In the genomic region with DNA sequence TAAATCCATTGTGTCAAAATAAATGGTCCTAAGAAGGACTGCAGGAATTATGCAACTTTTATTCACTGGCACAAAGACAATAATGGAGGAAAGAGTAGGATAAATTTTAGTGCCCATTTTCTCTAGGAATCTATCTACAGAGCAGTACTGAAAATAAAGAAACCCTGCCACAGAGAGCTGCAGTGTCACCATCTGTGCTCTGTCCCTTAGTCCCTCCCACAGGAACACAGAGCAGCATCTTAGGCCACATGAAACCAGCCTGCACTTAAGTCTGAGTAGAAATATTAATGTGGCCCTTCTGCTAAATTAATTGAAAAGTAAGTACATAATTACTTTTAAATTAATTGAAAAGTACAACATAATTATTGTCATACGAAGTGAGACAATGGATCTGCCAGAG, we compare ENCODE assay signal across 31 mouse cellular contexts.
"Had no signal": no experiment of that assay in that cellular context is flagged by ENCODE, and none has a peak within 500 bp of the region (broad histone marks: within the 10 kb centered on the region; RNA-seq: fewer than 3 reads in every experiment).

No protein-coding gene starts in this region.

- H3K27ac ChIP-seq: limb, embryonic 10.5 days; limb, embryonic 12.5 days; limb, embryonic 13.5 days; limb, embryonic 15.5 days; liver, embryonic 12.5 days; liver, embryonic 13.5 days; liver, embryonic 14.5 days; liver, embryonic 15.5 days; lung, embryonic 15.5 days; macrophage; midbrain, embryonic 10.5 days; midbrain, embryonic 12.5 days; midbrain, embryonic 15.5 days; neural tube, embryonic 12.5 days; neural tube, embryonic 13.5 days had no signal

- H3K4me1 ChIP-seq: limb, embryonic 10.5 days; limb, embryonic 12.5 days; limb, embryonic 13.5 days; limb, embryonic 15.5 days; liver, embryonic 12.5 days; liver, embryonic 13.5 days; liver, embryonic 15.5 days; lung, embryonic 15.5 days; midbrain, embryonic 10.5 days; midbrain, embryonic 12.5 days; midbrain, embryonic 15.5 days; neural tube, embryonic 12.5 days; neural tube, embryonic 13.5 days had no signal

- H3K4me2 ChIP-seq: limb, embryonic 12.5 days; limb, embryonic 13.5 days; limb, embryonic 15.5 days; liver, embryonic 11.5 days; liver, embryonic 12.5 days; liver, embryonic 13.5 days; liver, embryonic 15.5 days; lung, embryonic 14.5 days; lung, embryonic 15.5 days; midbrain, embryonic 12.5 days; midbrain, embryonic 15.5 days; neural tube, embryonic 12.5 days; neural tube, embryonic 13.5 days had no signal

- ATAC-seq: liver, embryonic 12.5 days; liver, postnatal 0 days; lung, postnatal 0 days; midbrain, embryonic 15.5 days; midbrain, embryonic 16.5 days had no signal

- H3K9ac ChIP-seq: limb, embryonic 12.5 days; limb, embryonic 13.5 days; limb, embryonic 15.5 days; liver, embryonic 12.5 days; liver, embryonic 13.5 days; liver, embryonic 14.5 days; liver, embryonic 15.5 days; liver, postnatal 0 days; lung, embryonic 14.5 days; lung, embryonic 15.5 days; midbrain, embryonic 12.5 days; midbrain, embryonic 15.5 days; neural tube, embryonic 12.5 days; neural tube, embryonic 13.5 days had no signal

- H3K9me3 ChIP-seq: limb, embryonic 10.5 days; limb, embryonic 12.5 days; limb, embryonic 13.5 days; limb, embryonic 15.5 days; liver, embryonic 12.5 days; liver, embryonic 13.5 days; liver, embryonic 15.5 days; lung, embryonic 15.5 days; megakaryocyte, embryonic 14.5 days; midbrain, embryonic 10.5 days; midbrain, embryonic 12.5 days; midbrain, embryonic 15.5 days; neural tube, embryonic 12.5 days; neural tube, embryonic 13.5 days had no signal

- DNase-seq: left cerebral cortex, postnatal 4 days; liver; liver, embryonic 13.5 days; liver, postnatal 0 days; lung, adult 18-20 months; lung, adult 2 months; lung, embryonic 14.5 days; lung, postnatal 10 days; lung, postnatal 14 days; lung, postnatal 36 days; lung, postnatal 4 days; midbrain, embryonic 14.5 days had no signal

- H3K27me3 ChIP-seq: limb, embryonic 12.5 days; limb, embryonic 13.5 days; limb, embryonic 15.5 days; liver, embryonic 12.5 days; liver, embryonic 13.5 days; liver, embryonic 15.5 days; lung, embryonic 15.5 days; megakaryocyte, embryonic 14.5 days; midbrain, embryonic 12.5 days; midbrain, embryonic 15.5 days; neural tube, embryonic 12.5 days; neural tube, embryonic 13.5 days had no signal

- H3K36me3 ChIP-seq: liver, embryonic 13.5 days; liver, embryonic 15.5 days had no signal

- H3K4me3 ChIP-seq: limb, embryonic 10.5 days; limb, embryonic 12.5 days; limb, embryonic 13.5 days; limb, embryonic 15.5 days; liver, embryonic 12.5 days; liver, embryonic 13.5 days; liver, embryonic 15.5 days; lung, embryonic 15.5 days; megakaryocyte, embryonic 14.5 days; midbrain, embryonic 10.5 days; midbrain, embryonic 12.5 days; midbrain, embryonic 15.5 days; myocyte; neural tube, embryonic 12.5 days; neural tube, embryonic 13.5 days had no signal
